Mouse (Mus musculus) megakaryocyte, embryonic 14.5 days (primary cell): Measurements from ENCODE around the gene Bag6. TPM values are rescaled to one million over a fixed set of nuclear protein-coding genes. Genes with fewer than 3 reads are reported as not detected.

Source experiments
- H3K27me3 ChIP-seq: replicated peaks from 2 replicates; pipeline ENCODE3; 2012; ENCODE audit warnings: inconsistent platforms
- H3K36me3 ChIP-seq: replicated peaks from 2 replicates; pipeline ENCODE3; 2012; ENCODE audit warnings: low read length, inconsistent platforms, mixed read lengths
- H3K4me1 ChIP-seq: 2 replicates; pipeline ENCODE4 v1.6.1; 2012; ENCODE audit warnings: inconsistent platforms
- H3K4me3 ChIP-seq: replicated peaks from 2 replicates; pipeline ENCODE3; 2012; ENCODE audit warnings: moderate library complexity, mild to moderate bottlenecking, inconsistent platforms
- H3K9me3 ChIP-seq: 2 replicates; pipeline ENCODE4 v1.6.1; 2012; ENCODE audit warnings: inconsistent platforms
- FLI1 ChIP-seq: IDR thresholded peaks from 2 replicates; pipeline ENCODE4 v1.6.1; 2012; ENCODE audit warnings: low read length, inconsistent platforms, mixed read lengths
- GATA1 ChIP-seq: IDR thresholded peaks from 3 replicates; pipeline ENCODE4 v1.6.1; 2012; ENCODE audit warnings: mixed read lengths, low read length, inconsistent platforms, borderline replicate concordance
- polyA plus RNA-seq: library from polyadenylated mRNA; stranded (reverse); fragments of >175 nt; gene quantifications from 2 replicates; pipeline ENCODE4 v1.2.3, GENCODE M21; 2012; ENCODE audit warnings: low replicate concordance; ENCODE audit not compliant: insufficient read depth

Bag6 gene
- polyA plus RNA-seq, result 613 and 1,584 TPM in 2 replicates

DNA sequence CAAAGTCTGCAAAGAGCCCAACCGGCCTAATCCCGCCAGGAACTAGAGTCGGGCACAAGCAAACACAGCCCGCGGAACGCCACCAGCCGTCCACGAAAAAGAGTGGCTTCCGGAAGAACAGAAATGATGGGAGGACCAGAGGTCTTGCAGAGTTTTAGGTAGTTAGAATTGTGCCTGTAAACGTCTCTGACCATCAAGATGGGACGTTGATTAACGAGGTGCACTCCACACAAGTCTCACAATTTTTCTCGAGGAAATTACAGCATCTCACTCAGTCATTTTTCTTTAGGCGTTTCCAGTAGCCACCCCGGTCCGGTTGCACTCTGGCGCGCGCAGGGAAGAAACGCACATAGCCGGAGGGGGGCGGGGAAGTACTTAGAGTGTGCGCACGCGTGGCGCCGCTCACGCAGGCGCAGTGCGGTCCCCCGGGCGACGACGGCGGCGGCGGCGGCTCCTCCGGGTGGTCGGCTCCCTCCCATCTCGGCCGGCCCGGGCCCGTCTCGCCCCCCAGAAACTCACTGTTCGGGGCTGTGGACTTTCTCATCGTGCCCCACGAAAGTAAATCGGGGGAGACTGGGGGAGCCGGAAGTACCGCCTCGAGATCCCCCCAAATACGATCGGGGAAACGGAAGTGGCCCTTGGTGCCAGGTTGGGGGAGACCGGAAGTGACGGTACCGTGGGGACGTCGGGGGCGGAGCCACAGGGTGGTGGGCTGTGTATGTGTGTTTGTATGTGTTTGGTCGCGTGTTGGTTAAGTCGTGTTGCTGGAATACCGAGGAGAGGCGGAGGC lies at the start of gene Bag6:
Gene Bag6 (plus strand): TSS at position 378 of the 790 bp plus-strand sequence.
- Histone ChIP-seq H3K9me3 (no peaks in the 10 kb centered on the region), H3K4me3 (peak within 1 kb of the TSS; percentile 93), H3K27me3 (no peaks in the 10 kb centered on the region), H3K36me3 (peaks cover 41% of the 10 kb centered on the region), H3K4me1 (peaks cover 60% of the 10 kb centered on the region)
- TF ChIP-seq FLI1 (peak; percentile 94; the same call in 1 of the 2 replicates), GATA1 (no peak)

DNA sequence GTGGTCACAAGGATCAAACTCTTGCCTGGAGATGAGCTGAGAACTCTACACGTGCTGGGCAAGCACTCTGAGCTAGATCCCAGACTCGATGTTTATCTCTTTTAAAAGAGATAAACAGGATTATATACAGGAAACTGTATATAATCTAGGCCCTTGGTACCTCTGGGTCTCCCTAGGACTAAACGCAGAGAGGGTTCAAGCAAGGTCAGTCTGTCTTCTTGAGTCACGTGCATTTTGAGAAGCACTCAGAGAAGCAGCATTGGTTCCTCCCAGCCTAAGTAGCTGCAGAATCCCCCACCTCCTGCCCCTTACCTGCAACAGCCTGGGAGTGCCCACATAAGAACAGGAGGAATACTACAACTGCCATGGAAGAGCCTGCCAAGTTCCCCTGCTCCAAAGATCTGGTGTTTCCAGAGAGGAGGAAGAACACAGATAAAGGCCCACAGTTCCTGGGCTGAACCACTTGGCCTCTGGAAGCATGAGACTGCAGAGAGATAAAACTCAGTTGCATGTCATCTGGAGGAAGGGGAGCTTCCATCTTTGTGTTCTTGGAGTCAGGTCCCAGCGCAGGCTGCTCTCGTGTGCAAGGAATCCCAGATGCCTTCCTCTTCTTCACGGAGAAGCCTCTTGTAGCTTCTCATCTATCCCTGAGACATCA lies 49.6 kb upstream of the Bag6 start, which contains the start of gene Ly6g6f:
Gene Ly6g6f (minus strand): TSS at position 403 of the 658 bp plus-strand sequence.
- peak within 1 kb of the TSS; percentile 93 for H3K4me3 ChIP-seq

DNA sequence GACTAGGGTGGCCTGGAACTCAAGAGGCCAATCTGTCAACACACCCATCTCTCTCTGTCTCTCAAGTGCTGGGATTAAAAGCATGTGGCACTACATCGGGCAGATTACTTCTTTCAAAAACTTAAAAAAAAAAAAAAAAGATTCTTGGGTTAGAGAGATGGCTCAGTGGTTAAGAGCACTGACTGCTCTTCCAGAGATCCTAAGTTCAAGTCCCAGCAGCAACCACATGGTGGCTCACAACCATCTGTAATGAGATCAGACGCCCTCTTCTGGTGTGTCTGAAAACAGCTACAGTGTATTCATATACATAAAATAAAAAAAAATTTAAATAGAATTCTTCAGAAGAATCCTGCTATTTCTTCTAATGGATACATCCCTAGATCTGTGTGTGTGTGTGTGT lies 46.8 kb upstream of the Bag6 start:
- no peaks in the 10 kb centered on the region for H3K27me3 ChIP-seq
- H3K4me3 ChIP-seq, result no peak overlapping the region
- no peaks in the 10 kb centered on the region for H3K9me3 ChIP-seq
- peaks cover 41% of the 10 kb centered on the region for H3K36me3 ChIP-seq
- TF ChIP-seq GATA1 (no peak), FLI1 (no peak)
- peaks cover 78% of the 10 kb centered on the region for H3K4me1 ChIP-seq

More for the DNA sequence above, 49.6 kb upstream of the Bag6 start, which contains the start of gene Ly6g6f:
- Histone ChIP-seq H3K9me3 (no peaks in the 10 kb centered on the region), H3K36me3 (peaks cover 39% of the 10 kb centered on the region), H3K4me1 (peaks cover 78% of the 10 kb centered on the region), H3K27me3 (no peaks in the 10 kb centered on the region)
- no peak for TF ChIP-seq FLI1
- 0 out of 3 replicates have a peak, but pooled peaks have one; percentile 10 for TF ChIP-seq GATA1

DNA sequence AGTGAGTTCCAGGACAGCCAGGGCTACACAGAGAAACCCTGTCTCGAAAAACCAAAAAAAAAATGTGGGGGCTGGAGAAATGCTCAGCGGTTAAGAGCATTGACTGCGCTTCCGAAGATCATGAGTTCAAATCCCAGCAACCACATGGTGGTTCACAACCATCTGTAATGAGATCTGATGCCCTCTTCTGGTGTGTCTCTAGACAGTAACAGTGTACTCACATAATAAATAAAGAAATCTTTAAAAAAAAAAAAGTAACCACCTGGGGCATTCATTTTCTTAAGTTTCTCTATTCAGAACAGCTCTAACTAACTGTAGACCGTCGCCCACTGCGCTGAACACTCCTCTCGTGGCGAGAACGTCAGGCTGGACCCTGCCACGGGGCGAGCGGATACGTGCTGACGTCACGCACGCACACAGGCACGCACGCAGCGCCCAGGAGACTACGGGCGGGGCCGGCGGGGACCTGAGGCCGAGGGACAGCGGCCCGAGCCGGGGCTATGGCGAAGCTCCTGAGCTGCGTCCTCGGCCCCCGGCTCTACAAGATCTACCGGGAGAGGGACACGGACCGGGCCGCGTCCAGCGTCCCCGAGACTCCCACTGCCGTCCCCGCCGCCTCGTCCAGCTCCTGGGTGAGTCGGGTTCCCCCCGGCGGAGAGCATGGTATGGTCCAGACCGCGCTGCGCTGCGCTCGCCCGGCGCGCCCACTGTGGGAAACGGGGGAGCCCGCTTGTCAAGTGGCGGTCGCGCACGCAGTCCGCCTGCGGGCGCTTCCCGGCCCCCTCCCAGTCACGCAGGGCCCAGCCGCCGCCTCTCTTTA lies 45.9 kb upstream of the Bag6 start, which contains the start of gene Abhd16a:
Gene Abhd16a (plus strand): TSS at position 439 of the 820 bp plus-strand sequence.
- Histone ChIP-seq H3K36me3 (peaks cover 41% of the 10 kb centered on the region), H3K4me1 (peaks cover 69% of the 10 kb centered on the region), H3K9me3 (no peaks in the 10 kb centered on the region), H3K27me3 (no peaks in the 10 kb centered on the region), H3K4me3 (peak within 1 kb of the TSS; percentile 96)
- TF ChIP-seq FLI1, result no peak
- TF ChIP-seq GATA1, result no peak

DNA sequence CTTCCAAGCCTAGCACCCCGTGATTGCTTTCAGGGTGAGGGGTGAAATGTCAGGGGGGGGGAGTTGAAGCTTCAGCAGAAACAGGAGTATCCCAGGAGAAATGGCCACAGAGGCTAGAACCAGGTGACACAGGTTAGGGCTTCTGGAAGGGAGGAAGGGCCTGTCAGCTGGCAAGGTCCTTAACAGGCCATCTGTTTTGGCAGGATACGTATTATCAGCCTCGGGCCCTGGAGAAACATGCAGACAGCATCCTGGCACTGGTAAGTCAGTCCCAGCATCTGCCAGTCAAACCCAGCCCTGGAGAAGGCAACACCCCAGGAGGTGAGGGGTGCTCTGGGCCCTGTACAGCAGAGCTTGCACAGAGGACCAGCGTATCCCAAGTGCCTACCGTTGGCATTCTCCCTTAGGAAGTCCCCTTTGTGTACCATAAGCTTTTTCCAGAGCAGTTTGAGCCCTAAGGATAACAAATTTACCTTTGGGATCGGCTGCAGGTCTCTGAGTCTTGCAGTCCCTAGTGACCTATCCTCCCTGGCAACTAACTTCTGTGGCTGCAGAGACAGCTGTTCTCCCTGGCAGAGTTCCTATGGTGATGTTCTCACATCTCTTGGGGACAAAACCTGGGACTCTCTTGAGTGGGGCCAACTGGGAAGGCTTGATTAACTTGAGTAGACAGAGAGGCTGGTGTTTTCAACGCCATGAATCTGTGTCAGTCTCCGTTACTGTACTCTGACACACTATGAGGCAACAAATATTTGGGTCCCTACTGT lies 44.6 kb upstream of the Bag6 start:
- H3K9me3 ChIP-seq, result no peaks in the 10 kb centered on the region
- H3K36me3 ChIP-seq, result peaks cover 50% of the 10 kb centered on the region
- no peaks in the 10 kb centered on the region for H3K27me3 ChIP-seq
- peaks cover 64% of the 10 kb centered on the region for H3K4me1 ChIP-seq
- TF ChIP-seq FLI1 (no peak), GATA1 (no peak)
- H3K4me3 ChIP-seq, result peak overlapping the region; percentile 96

DNA sequence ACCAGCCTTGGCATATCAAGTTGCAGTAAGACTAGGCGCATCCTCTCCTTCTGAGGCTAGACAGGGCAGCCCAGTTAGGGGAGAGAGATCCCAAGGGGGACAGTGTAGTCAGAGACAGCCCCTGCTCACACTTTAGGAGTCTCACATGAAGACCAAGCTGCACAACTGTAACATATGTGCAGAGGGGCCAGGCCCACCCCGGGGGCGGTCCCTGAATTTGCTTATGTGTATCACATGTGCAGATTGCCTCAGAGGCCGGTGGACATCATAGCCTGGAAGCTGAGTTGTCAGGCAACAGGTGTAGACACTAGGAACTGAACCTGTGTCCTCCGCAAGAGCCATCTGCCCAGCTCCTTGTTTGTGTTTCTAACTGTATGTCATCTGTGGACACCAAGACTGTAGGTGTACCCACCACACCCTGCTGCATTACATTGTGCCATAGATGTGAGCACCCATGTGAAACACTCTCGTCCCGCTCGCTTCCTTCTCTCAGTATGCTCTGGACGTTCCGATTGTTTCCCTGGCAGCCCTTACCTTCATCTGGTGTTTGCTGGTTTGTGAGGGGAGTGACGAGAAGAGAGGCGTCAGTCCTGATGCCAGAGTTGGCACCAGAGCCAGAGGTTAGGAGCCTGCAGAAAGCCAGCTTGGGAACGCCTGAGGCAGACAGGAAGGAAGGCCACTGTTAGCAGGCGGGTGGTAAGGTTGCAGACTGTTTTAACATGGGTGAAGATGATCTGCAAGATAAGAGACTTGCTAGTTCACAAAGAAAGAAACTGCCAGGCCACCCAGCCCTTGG lies 42.4 kb upstream of the Bag6 start:
- H3K36me3 ChIP-seq, result peaks cover 73% of the 10 kb centered on the region
- TF ChIP-seq GATA1 (no peak), FLI1 (no peak)
- H3K9me3 ChIP-seq, result no peaks in the 10 kb centered on the region
- peaks cover 58% of the 10 kb centered on the region for H3K4me1 ChIP-seq
- no peaks in the 10 kb centered on the region for H3K27me3 ChIP-seq
- no peak overlapping the region for H3K4me3 ChIP-seq

DNA sequence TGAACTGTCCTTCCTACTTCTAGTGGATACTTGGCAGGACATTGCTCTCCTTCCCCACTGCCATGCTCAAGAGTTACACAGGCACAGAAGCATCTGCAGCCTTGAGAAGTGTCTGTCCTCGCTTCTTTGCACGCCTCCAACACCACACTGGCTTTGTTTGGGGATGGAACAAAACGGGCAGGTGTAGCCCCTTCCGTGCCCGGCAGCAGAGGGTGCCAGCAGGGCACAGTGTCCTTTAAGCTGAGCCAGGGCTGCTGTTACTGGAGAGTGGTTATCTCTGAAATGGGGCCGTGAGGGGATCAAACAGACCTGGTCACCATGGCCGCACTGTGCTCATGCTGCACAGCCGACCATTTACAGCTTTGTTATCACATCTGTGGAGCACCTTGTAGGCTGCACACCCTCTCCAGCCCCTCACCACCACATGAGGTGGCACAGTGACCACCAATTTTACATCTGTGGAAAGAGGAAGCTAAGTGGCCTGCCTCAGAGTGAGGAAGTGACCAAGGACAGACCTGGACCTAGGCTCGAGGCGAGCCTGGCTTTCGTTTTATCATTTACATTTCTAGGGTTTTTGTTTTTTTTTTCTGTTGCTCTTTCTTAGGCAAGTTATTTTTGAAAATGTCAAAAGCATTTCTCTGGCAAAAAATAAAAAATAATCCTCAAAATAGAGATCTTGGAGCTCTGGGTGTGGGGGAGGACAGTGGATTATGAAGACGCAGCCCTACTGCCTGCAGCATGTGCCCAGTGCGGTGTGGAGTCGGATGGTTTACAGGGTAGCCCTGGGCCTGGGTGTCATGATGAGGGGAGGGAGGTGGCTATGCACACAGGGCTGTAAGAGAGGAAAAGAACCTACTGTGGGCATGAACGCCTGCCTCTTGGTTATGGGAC lies 40.3 kb upstream of the Bag6 start:
- TF ChIP-seq GATA1 (no peak), FLI1 (no peak)
- Histone ChIP-seq H3K4me3 (peak overlapping the region; percentile 12), H3K4me1 (peaks cover 63% of the 10 kb centered on the region), H3K36me3 (peaks cover 94% of the 10 kb centered on the region), H3K27me3 (no peaks in the 10 kb centered on the region), H3K9me3 (no peaks in the 10 kb centered on the region)

DNA sequence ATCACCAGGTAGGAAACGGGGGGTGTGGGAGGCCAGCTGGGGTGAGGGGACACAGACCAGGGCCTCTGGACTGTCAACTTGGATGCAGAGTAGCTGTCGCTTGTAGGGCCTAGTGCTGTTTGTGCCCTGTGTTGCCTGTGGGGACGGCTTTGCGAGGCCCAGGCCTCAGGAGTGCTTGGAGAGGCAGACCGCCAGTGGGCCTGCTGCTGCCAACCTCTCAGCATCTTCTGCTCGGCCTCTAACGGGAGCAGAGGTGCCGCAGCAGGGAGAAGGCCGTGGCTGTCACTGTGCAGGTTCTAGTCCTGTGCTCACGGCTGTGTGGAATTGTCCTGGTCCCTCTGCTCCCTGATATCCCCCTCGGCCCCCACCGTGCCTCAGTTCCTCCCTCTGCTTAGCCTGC lies 38.4 kb upstream of the Bag6 start:
- Histone ChIP-seq H3K4me1 (peaks cover 64% of the 10 kb centered on the region), H3K36me3 (peaks cover 98% of the 10 kb centered on the region), H3K4me3 (no peak overlapping the region), H3K9me3 (no peaks in the 10 kb centered on the region), H3K27me3 (no peaks in the 10 kb centered on the region)
- TF ChIP-seq GATA1, result no peak
- no peak for TF ChIP-seq FLI1
